20 mouse cellular contexts compared by ENCODE assay signal in genomic region chr15:77216704-77217103, GRCm38 (mm10).
DNase-seq lines count a peak whose midpoint lies in the region; ATAC-seq and TF ChIP-seq lines count a peak whose summit lies in the region.
"Had no signal": no experiment of that assay in that cellular context is flagged by ENCODE, and none has a peak within 500 bp of the region (broad histone marks: within the 10 kb centered on the region; RNA-seq: fewer than 3 reads in every experiment).

No protein-coding gene starts in this region.

- no peak for ATAC-seq in hindbrain, embryonic 13.5 days (ENCODE audit: low FRiP score)
- no peak for ATAC-seq in embryonic facial prominence, embryonic 12.5 days (ENCODE audit: insufficient number of reproducible peaks, insufficient read depth, low FRiP score, low TSS enrichment)
- ATAC-seq: intestine, postnatal 0 days had no signal

- 31% methylated on average over 6 of the region's 6 CpGs for WGBS in heart, embryonic 10.5 days
- 83% methylated on average over 6 of the region's 6 CpGs for WGBS in hindbrain, embryonic 10.5 days
- WGBS in hindbrain, embryonic 13.5 days, result 85% methylated on average over 6 of the region's 6 CpGs
- WGBS in embryonic facial prominence, embryonic 12.5 days, result 75% methylated on average over 6 of the region's 6 CpGs

- H3K27me3 ChIP-seq in heart, embryonic 10.5 days (ENCODE audit: insufficient read depth, poor library complexity, severe bottlenecking), result no peaks in the 10 kb centered on the region
- no peaks in the 10 kb centered on the region for H3K27me3 ChIP-seq in hindbrain, embryonic 10.5 days (ENCODE audit: insufficient read depth, poor library complexity, severe bottlenecking)
- no peaks in the 10 kb centered on the region for H3K27me3 ChIP-seq in hindbrain, embryonic 13.5 days
- H3K27me3 ChIP-seq in embryonic facial prominence, embryonic 12.5 days, result no peaks in the 10 kb centered on the region
- H3K27me3 ChIP-seq in myocyte (ENCODE audit: control insufficient read depth, insufficient read depth, insufficient read length), result no peaks in the 10 kb centered on the region
- H3K27me3 ChIP-seq: midbrain, embryonic 12.5 days; neural tube, embryonic 15.5 days had no signal

- H3ac ChIP-seq in myocyte (ENCODE audit: control insufficient read depth, insufficient read length), result no peak overlapping the region

- peak overlapping the region; percentile 10; the same call in 1 of the 2 replicates for H3K4me3 ChIP-seq in heart, embryonic 10.5 days
- H3K4me3 ChIP-seq in hindbrain, embryonic 10.5 days, result no peak overlapping the region
- H3K4me3 ChIP-seq in hindbrain, embryonic 13.5 days, result no peak overlapping the region
- no peak overlapping the region for H3K4me3 ChIP-seq in embryonic facial prominence, embryonic 12.5 days
- no peak overlapping the region for H3K4me3 ChIP-seq in myocyte
- H3K4me3 ChIP-seq: forebrain, embryonic 10.5 days; layer of hippocampus, adult 2 months; midbrain, embryonic 12.5 days; neural tube, embryonic 15.5 days had no signal

- no peak overlapping the region for H3K4me2 ChIP-seq in hindbrain, embryonic 13.5 days
- no peak overlapping the region for H3K4me2 ChIP-seq in embryonic facial prominence, embryonic 12.5 days (replicated peaks)
- H3K4me2 ChIP-seq in myocyte (ENCODE audit: low read depth), result peak overlapping the region; percentile 87
- H3K4me2 ChIP-seq: hindbrain, embryonic 14.5 days; midbrain, embryonic 12.5 days; neural tube, embryonic 15.5 days had no signal

- DNase-seq in heart, embryonic 10.5 days (ENCODE audit: low spot score), result no peak
- DNase-seq in heart, adult 9 months (ENCODE audit: low spot score in 2 of 2), result no peak
- DNase-seq in hindbrain, embryonic 10.5 days (ENCODE audit: low spot score), result no peak
- DNase-seq in embryo, embryonic 9.5 days (ENCODE audit: extremely low spot score), result no peak
- DNase-seq: cerebellum, adult 9-10 months; gastrocnemius, postnatal 10 days; kidney, postnatal 10 days; liver; lung, adult 18-20 months; lung, postnatal 36 days; thymus, postnatal 36 days had no signal

- no peak for TF ChIP-seq POLR2A in myocyte (IDR thresholded peaks at IDR 0.05; ENCODE audit: insufficient read length, low read depth)

- no peaks in the 10 kb centered on the region for H3K36me3 ChIP-seq in heart, embryonic 10.5 days
- no peaks in the 10 kb centered on the region for H3K36me3 ChIP-seq in hindbrain, embryonic 10.5 days
- no peaks in the 10 kb centered on the region for H3K36me3 ChIP-seq in hindbrain, embryonic 13.5 days
- H3K36me3 ChIP-seq in embryonic facial prominence, embryonic 12.5 days, result no peaks in the 10 kb centered on the region
- no peaks in the 10 kb centered on the region for H3K36me3 ChIP-seq in myocyte (ENCODE audit: control insufficient read depth, insufficient read depth)
- H3K36me3 ChIP-seq: forebrain, embryonic 10.5 days; midbrain, embryonic 12.5 days; neural tube, embryonic 15.5 days had no signal

- H3K9me3 ChIP-seq in heart, embryonic 10.5 days, result no peaks in the 10 kb centered on the region
- no peaks in the 10 kb centered on the region for H3K9me3 ChIP-seq in hindbrain, embryonic 10.5 days
- no peaks in the 10 kb centered on the region for H3K9me3 ChIP-seq in hindbrain, embryonic 13.5 days
- H3K9me3 ChIP-seq in embryonic facial prominence, embryonic 12.5 days, result no peaks in the 10 kb centered on the region
- H3K9me3 ChIP-seq: forebrain, embryonic 10.5 days; midbrain, embryonic 12.5 days; neural tube, embryonic 15.5 days had no signal

- H3K27ac ChIP-seq in heart, embryonic 10.5 days, result peak overlapping the region; percentile 91
- peak overlapping the region; percentile 67; the same call in 1 of the 2 replicates for H3K27ac ChIP-seq in hindbrain, embryonic 10.5 days
- H3K27ac ChIP-seq in hindbrain, embryonic 13.5 days, result no peak overlapping the region
- H3K27ac ChIP-seq in embryonic facial prominence, embryonic 12.5 days, result peak overlapping the region; percentile 20; the same call in 1 of the 2 replicates
- H3K27ac ChIP-seq: forebrain, embryonic 10.5 days; hindbrain, embryonic 14.5 days; layer of hippocampus, adult 2 months; midbrain, embryonic 12.5 days; neural tube, embryonic 15.5 days had no signal

- H3K4me1 ChIP-seq in heart, embryonic 10.5 days, result peaks cover 83% of the 10 kb centered on the region
- H3K4me1 ChIP-seq in hindbrain, embryonic 10.5 days (replicated peaks), result peaks cover 64% of the 10 kb centered on the region
- peaks cover 41% of the 10 kb centered on the region for H3K4me1 ChIP-seq in hindbrain, embryonic 13.5 days (replicated peaks)
- peaks cover 74% of the 10 kb centered on the region for H3K4me1 ChIP-seq in embryonic facial prominence, embryonic 12.5 days

- H3K9ac ChIP-seq in hindbrain, embryonic 13.5 days, result no peak overlapping the region
- H3K9ac ChIP-seq in embryonic facial prominence, embryonic 12.5 days, result no peak overlapping the region
- H3K9ac ChIP-seq: hindbrain, embryonic 14.5 days; midbrain, embryonic 12.5 days; neural tube, embryonic 15.5 days had no signal

- H3K79me2 ChIP-seq in myocyte (ENCODE audit: control insufficient read depth, insufficient read depth), result peaks cover 59% of the 10 kb centered on the region

TF ChIP-seq in myocyte, 11 proteins besides CTCF, POLR2A, EP300 and RAD21:
- TF ChIP-seq TCF12 (IDR thresholded peaks at IDR 0.05; ENCODE audit: insufficient read depth, poor library complexity, severe bottlenecking) (no peak), REST (IDR thresholded peaks at IDR 0.05; ENCODE audit: insufficient read depth, insufficient read length) (no peak), E2F4 (IDR thresholded peaks at IDR 0.05; ENCODE audit: insufficient read depth) (no peak), SRF (IDR thresholded peaks at IDR 0.05; ENCODE audit: control insufficient read depth, insufficient read length, low read depth) (no peak), MYOD1 (IDR thresholded peaks at IDR 0.05; ENCODE audit: control insufficient read depth in 1 of 3, insufficient read length in 2 of 3, low read depth in 2 of 3) (no peak), TCF3 (IDR thresholded peaks at IDR 0.05; ENCODE audit: insufficient read length, low read depth) (no peak), CEBPB (IDR thresholded peaks at IDR 0.05; ENCODE audit: insufficient read depth, poor library complexity, severe bottlenecking) (no peak), MYOG (IDR thresholded peaks at IDR 0.05; ENCODE audit: control insufficient read depth in 1 of 3, insufficient read depth in 1 of 3, insufficient read length in 2 of 3, low read depth in 2 of 3) (no peak), POLR2AphosphoS2 (IDR thresholded peaks at IDR 0.05; ENCODE audit: insufficient read length, low read depth) (no peak), USF1 (IDR thresholded peaks at IDR 0.05; ENCODE audit: low read depth) (no peak), MAX (IDR thresholded peaks at IDR 0.05; ENCODE audit: low read depth) (no peak)
